Mouse (Mus musculus) neural tube, embryonic 12.5 days (tissue): Measurements from ENCODE around the gene 1700001J03Rik. TPM values are rescaled to one million over a fixed set of nuclear protein-coding genes. Genes with fewer than 3 reads are reported as not detected.
"Not testable (repeated sequence)": the region's sequence is repeated elsewhere in the genome, so short reads cannot be mapped to it uniquely, and the experiment has no call there.

Experiments used
- ATAC-seq: fragments of 200-750 bp; cut with Nextera tagmentation; 2 replicates; pipeline ENCODE4 v1.8.0; 2017; ENCODE audit warnings: low read depth, mild to moderate bottlenecking, moderate TSS enrichment, moderate library complexity; ENCODE audit not compliant: low FRiP score
- H3K27ac ChIP-seq: fragments of 300-500 bp; sonication (generic); 2 replicates; pipeline ENCODE4 v1.5.1; 2016
- H3K27me3 ChIP-seq: fragments of 300-500 bp; sonication (generic); replicated peaks from 2 replicates; pipeline ENCODE4 v1.6.1; 2016; ENCODE audit warnings: mild to moderate bottlenecking
- H3K36me3 ChIP-seq: fragments of 300-500 bp; sonication (generic); 2 replicates; pipeline ENCODE4 v1.6.1; 2016; ENCODE audit warnings: mild to moderate bottlenecking
- H3K4me1 ChIP-seq: fragments of 300-500 bp; sonication (generic); 2 replicates; pipeline ENCODE4 v1.6.1; 2016
- H3K4me2 ChIP-seq: fragments of 300-500 bp; sonication (generic); replicated peaks from 2 replicates; pipeline ENCODE4 v1.6.1; 2016; ENCODE audit warnings: mild to moderate bottlenecking
- H3K4me3 ChIP-seq: fragments of 300-500 bp; sonication (generic); 2 replicates; pipeline ENCODE4 v1.5.1; 2016
- H3K9ac ChIP-seq: fragments of 300-500 bp; sonication (generic); 2 replicates; pipeline ENCODE4 v1.6.1; 2016; ENCODE audit warnings: mild to moderate bottlenecking
- H3K9me3 ChIP-seq: fragments of 300-500 bp; sonication (generic); 2 replicates; pipeline ENCODE4 v1.6.1; 2016; ENCODE audit warnings: mild to moderate bottlenecking
- WGBS: fragments of 180-500 bp; shearing (Covaris S2); methylation state at CpG from one replicate; pipeline ENCODE4 v1.1.7; 2016; 5-methylcytosine and 5-hydroxymethylcytosine counted together
- polyA plus RNA-seq: library from polyadenylated mRNA; unstranded; fragments of >200 nt; fragmentation: Nextera tagmentation; extraction: Ambion mirVana; gene quantifications from 2 replicates; pipeline ENCODE4 v1.2.1, GENCODE M21; 2016

Gene 1700001J03Rik
- not detected in 2 replicates for polyA plus RNA-seq

GRCm38 (mm10) chr5:146185204-146185603, at the start of gene 1700001J03Rik:
Gene 1700001J03Rik (minus strand): TSS chr5:146185304.
- H3K36me3 ChIP-seq, H3K27me3 ChIP-seq, H3K4me2 ChIP-seq, H3K4me1 ChIP-seq, H3K9ac ChIP-seq, H3K4me3 ChIP-seq, H3K27ac ChIP-seq, ATAC-seq: not testable (repeated sequence)
- 76% methylated on average over 4 of the region's 4 CpGs for WGBS
- H3K9me3 ChIP-seq = peaks cover 13% of the 10 kb centered on the region; the same call in 1 of the 2 replicates

DNA sequence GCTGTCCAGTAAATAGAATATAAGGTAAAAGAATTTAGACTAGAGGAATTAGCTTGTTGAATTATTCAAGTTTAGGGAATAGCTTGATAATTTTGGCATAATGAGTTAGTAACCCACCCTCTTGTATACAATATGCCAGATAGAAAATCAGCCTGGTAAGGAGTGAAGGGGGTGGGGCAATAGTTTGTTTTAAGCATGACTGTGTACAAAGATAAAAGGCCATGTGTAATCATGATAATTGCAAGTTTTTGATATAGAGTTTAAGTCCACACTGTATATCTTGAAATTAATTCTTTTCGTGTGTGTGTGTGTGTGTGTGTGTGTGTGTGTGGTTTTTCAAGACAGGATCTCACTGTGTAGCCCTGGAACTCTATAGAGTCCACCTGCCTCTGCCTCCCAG, 49.2 kb upstream of the 1700001J03Rik start:
- H3K4me2 ChIP-seq = no peak overlapping the region
- H3K4me1 ChIP-seq = peaks cover 14% of the 10 kb centered on the region
- no peak overlapping the region for H3K9ac ChIP-seq
- no peaks in the 10 kb centered on the region for H3K27me3 ChIP-seq
- H3K27ac ChIP-seq = no peak overlapping the region
- 89% methylated on average over 1 of the region's 1 CpGs for WGBS
- no peaks in the 10 kb centered on the region; the same call in 1 of the 2 replicates for H3K36me3 ChIP-seq
- no peak for ATAC-seq
- H3K4me3 ChIP-seq = no peak overlapping the region
- no peaks in the 10 kb centered on the region for H3K9me3 ChIP-seq

- no peak for ATAC-seq
- peaks cover 14% of the 10 kb centered on the region for H3K4me1 ChIP-seq
- 77% methylated on average over 11 of the region's 11 CpGs for WGBS
- no peaks in the 10 kb centered on the region; the same call in 1 of the 2 replicates for H3K36me3 ChIP-seq
- no peak overlapping the region for H3K27ac ChIP-seq
- no peaks in the 10 kb centered on the region for H3K9me3 ChIP-seq
- H3K4me2 ChIP-seq = peak overlapping the region; percentile 76
- H3K4me3 ChIP-seq = no peak overlapping the region
- no peaks in the 10 kb centered on the region for H3K27me3 ChIP-seq
- no peak overlapping the region for H3K9ac ChIP-seq
Observed at GRCm38 (mm10) chr5:146232816-146233215, 47.7 kb upstream of the 1700001J03Rik start.

- Histone ChIP-seq H3K27ac (no peak overlapping the region), H3K4me3 (peak overlapping the region; percentile 96), H3K36me3 (no peaks in the 10 kb centered on the region; the same call in 1 of the 2 replicates), H3K4me1 (peaks cover 14% of the 10 kb centered on the region), H3K4me2 (peak overlapping the region; percentile 76), H3K9ac (peak overlapping the region; percentile 95), H3K27me3 (no peaks in the 10 kb centered on the region), H3K9me3 (no peaks in the 10 kb centered on the region)
- WGBS = 43% methylated on average over 6 of the region's 6 CpGs
- no peak for ATAC-seq
Observed at GRCm38 (mm10) chr5:146232056-146232675, 47.1 kb upstream of the 1700001J03Rik start.

DNA sequence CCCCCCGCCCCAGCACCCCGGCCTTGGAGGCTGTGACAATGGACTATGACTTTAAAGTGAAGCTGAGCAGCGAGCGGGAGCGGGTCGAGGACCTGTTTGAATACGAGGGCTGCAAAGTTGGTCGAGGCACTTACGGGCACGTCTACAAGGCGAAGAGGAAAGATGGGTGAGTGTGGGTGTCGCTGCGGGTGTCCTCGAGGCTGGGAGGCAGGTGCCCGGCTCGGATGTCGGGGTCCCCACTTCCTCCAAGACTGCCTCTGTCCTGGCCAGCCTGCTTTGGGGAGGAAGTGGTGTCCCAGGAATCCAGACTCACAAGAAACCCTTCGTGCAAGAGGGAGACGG, 46.5 kb upstream of the 1700001J03Rik start:
- Histone ChIP-seq H3K36me3 (no peaks in the 10 kb centered on the region), H3K4me1 (peaks cover 14% of the 10 kb centered on the region), H3K27me3 (no peaks in the 10 kb centered on the region), H3K4me2 (peak overlapping the region; percentile 76), H3K27ac (peak overlapping the region; percentile 91; the same call in 1 of the 2 replicates), H3K9ac (peak overlapping the region; percentile 95), H3K4me3 (peak overlapping the region; percentile 96), H3K9me3 (no peaks in the 10 kb centered on the region)
- WGBS = under 1% methylated on average over 19 of the region's 19 CpGs
- ATAC-seq = peak; percentile 46; the same call in 1 of the 2 replicates

GRCm38 (mm10) chr5:146230864-146231654, 46.0 kb upstream of the 1700001J03Rik start, which contains the start of gene Cdk8:
Gene Cdk8 (plus strand): TSS chr5:146231230.
- H3K36me3 ChIP-seq = no peaks in the 10 kb centered on the region
- H3K9ac ChIP-seq = peak within 1 kb of the TSS; percentile 95
- peak within 1 kb of the TSS; percentile 76 for H3K4me2 ChIP-seq
- H3K4me1 ChIP-seq = peaks cover 14% of the 10 kb centered on the region
- peak; percentile 90 for ATAC-seq
- H3K27ac ChIP-seq = peak within 1 kb of the TSS; percentile 91
- H3K9me3 ChIP-seq = no peaks in the 10 kb centered on the region
- H3K27me3 ChIP-seq = no peaks in the 10 kb centered on the region
- 0% methylated on average over 90 of the region's 102 CpGs for WGBS
- H3K4me3 ChIP-seq = peak within 1 kb of the TSS; percentile 96

DNA sequence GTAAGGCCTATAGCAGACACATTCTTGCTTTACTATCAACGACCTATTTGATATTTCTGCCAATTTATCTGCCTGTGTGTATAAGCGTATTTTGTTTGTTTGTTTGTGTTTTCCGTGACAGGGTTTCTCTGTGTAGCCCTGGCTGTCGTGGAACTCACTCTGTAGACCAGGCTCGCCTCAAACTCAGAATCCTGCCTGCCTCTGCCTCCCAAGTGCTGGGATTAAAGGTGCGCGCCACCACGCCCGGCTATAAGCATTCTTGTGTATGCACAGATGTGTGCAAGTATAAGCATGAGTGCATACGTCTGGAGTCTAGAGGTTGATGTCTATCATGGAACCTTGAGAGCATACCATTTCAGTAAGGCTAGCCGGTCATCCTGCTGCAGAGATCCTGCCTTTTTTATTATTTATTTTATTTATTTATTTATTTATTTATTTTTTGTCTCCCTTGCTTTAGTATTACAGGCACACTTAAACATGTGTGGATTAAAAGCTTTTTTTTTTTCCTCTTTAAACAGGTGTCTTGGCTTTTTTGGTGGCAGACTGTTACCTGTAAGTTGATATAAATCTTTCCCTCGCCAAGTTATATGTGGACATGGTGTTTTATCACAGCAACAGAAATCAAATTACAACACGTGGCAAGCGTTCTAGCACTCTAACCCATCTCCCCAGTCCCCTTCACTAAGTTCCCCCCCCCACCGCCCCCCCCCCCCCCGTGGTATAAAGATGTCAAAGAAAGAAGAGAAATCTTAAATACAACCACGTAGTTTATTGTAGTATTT, 45.0 kb upstream of the 1700001J03Rik start:
- peak overlapping the region; percentile 96 for H3K4me3 ChIP-seq
- H3K4me2 ChIP-seq = peak overlapping the region; percentile 76
- no peaks in the 10 kb centered on the region for H3K36me3 ChIP-seq
- peak overlapping the region; percentile 95 for H3K9ac ChIP-seq
- no peaks in the 10 kb centered on the region for H3K27me3 ChIP-seq
- ATAC-seq = no peak
- peaks cover 14% of the 10 kb centered on the region for H3K4me1 ChIP-seq
- WGBS = 59% methylated on average over 17 of the region's 17 CpGs
- H3K27ac ChIP-seq = no peak overlapping the region
- H3K9me3 ChIP-seq = no peaks in the 10 kb centered on the region

DNA sequence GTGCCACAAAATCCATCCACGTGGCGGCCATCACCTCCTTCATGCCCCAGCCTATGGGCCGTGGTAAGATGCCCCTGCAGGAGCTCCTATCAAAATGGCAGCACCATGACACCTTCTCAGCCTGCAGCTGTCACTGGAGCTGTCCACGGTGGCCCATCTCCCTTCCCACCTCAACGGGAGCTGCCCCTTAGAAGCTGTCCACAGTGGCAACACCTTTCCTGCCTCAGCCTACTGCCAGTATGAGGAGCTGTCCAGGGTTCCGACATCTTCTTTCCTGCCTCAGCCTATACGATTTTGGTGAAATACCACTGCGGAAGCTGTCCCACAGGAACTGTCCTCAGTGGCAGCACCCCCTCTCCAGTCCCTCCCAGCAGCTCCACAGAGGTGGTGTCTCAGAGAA, 42.4 kb upstream of the 1700001J03Rik start:
- Histone ChIP-seq H3K36me3 (no peaks in the 10 kb centered on the region), H3K4me1 (peaks cover 5% of the 10 kb centered on the region; the same call in 1 of the 2 replicates), H3K4me3 (no peak overlapping the region), H3K9ac (no peak overlapping the region), H3K27ac (no peak overlapping the region), H3K9me3 (no peaks in the 10 kb centered on the region), H3K27me3 (no peaks in the 10 kb centered on the region), H3K4me2 (no peak overlapping the region)
- WGBS = 83% methylated on average over 8 of the region's 8 CpGs
- no peak for ATAC-seq

DNA sequence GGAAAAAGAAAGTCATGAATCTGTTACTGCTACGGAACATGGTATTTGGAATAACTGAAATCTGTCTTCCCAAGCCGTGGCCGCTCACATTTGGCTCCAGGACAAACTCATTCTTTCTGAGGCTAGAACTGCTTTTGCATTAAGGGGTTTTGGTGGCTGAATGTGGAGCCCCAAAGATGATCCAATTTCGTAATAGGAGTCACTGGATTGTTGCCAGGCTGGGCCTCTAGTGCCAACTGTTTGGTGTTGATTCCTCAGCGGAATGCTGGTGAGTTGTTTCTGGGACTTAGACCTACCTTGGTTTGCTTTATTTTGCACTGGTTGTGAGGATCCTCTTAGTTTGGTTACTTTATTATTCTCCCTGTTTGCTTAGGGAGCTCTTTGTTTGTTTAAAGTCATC, 38.7 kb upstream of the 1700001J03Rik start:
- H3K27ac ChIP-seq = no peak overlapping the region
- no peak overlapping the region for H3K4me3 ChIP-seq
- H3K9me3 ChIP-seq = no peaks in the 10 kb centered on the region
- H3K27me3 ChIP-seq = no peaks in the 10 kb centered on the region
- no peak overlapping the region for H3K4me2 ChIP-seq
- ATAC-seq = no peak
- no peaks in the 10 kb centered on the region; the same call in 1 of the 2 replicates for H3K36me3 ChIP-seq
- H3K9ac ChIP-seq = no peak overlapping the region
- 81% methylated on average over 5 of the region's 5 CpGs for WGBS
- peaks cover 5% of the 10 kb centered on the region; the same call in 1 of the 2 replicates for H3K4me1 ChIP-seq

DNA sequence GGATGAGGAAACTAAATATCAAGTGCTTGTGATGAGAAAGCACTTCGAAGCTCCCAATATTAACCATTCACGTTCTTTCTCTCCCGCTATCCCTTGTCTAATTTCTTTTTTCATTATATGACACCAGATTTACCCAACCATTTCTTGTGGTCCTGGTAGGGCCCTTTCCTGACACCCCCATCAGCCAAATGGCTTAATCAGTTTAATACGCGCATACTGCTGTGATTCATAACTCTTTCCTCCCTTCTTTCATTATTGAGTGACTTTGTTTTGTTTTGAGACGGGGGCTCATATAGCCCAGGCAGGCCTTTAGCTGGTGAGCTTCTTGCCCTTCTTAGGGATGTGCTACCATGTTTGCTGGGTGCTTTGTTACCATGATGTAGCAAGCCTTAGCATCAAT, 36.6 kb upstream of the 1700001J03Rik start:
- H3K4me2 ChIP-seq = peak overlapping the region; percentile 64
- H3K27me3 ChIP-seq = no peaks in the 10 kb centered on the region
- peak overlapping the region; percentile 94; the same call in 1 of the 2 replicates for H3K27ac ChIP-seq
- no peaks in the 10 kb centered on the region for H3K9me3 ChIP-seq
- peak overlapping the region; percentile 70 for H3K4me3 ChIP-seq
- ATAC-seq = no peak
- peak overlapping the region; percentile 79 for H3K9ac ChIP-seq
- peaks cover 15% of the 10 kb centered on the region for H3K36me3 ChIP-seq
- 36% methylated on average over 6 of the region's 6 CpGs for WGBS
- H3K4me1 ChIP-seq = peaks cover 5% of the 10 kb centered on the region; the same call in 1 of the 2 replicates

DNA sequence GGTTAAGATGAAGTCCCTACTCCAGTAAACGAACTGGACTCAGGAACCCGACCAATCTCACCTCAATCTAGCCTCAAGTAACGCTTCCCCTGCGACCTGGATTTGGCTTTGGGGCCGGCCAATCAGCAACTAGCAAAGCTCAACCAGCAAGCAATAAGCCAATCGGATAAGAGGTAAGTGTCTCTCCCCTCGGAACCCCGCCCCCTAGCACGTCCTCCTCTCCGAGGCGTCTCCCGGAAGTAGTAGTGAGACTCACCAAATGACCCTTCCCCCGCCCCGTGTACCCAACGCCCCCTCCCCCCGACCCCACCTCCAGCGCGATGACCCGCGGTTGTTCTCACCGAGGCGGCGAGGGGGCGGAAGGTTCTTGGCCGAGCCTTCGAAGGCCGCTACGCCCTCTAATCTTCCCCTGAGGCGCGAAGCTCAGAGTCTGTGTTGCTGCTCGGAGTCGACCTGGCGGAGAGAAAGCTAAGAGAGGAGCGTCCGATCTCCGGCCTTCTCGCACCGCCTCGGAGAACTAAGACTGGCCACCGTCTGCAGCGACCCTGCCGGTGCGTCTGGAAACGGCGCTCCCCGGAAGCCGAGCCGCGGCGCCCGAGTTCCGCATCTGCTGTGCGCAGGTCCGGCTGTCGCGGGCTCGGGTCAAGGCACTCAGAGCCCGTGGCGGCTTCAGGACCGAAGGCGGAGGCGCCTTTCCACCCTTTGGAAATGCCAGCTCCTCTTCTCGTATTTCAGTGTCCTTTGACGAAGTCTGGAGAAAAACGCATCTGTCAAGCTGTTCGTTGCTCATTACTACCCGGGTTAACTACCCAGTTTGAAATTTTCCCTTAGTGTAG, 36.0 kb upstream of the 1700001J03Rik start, which contains the start of gene Rnf6:
Gene Rnf6 (minus strand): TSS at position 677 of the 836 bp plus-strand sequence.
- Histone ChIP-seq H3K36me3 (peaks cover 18% of the 10 kb centered on the region), H3K4me1 (peaks cover 5% of the 10 kb centered on the region; the same call in 1 of the 2 replicates), H3K27me3 (no peaks in the 10 kb centered on the region), H3K4me3 (peak within 1 kb of the TSS; percentile 70), H3K9ac (peak within 1 kb of the TSS; percentile 79), H3K9me3 (no peaks in the 10 kb centered on the region), H3K4me2 (peak within 1 kb of the TSS; percentile 64), H3K27ac (peak within 1 kb of the TSS; percentile 94)
- ATAC-seq = peak; percentile 99
- under 1% methylated on average over 67 of the region's 67 CpGs for WGBS
